Mouse (Mus musculus): ENCODE measurements around the gene Flt3l. TPM values are rescaled to one million over a fixed set of nuclear protein-coding genes. Genes with fewer than 3 reads are reported as not detected.
A peak's percentile ranks its signal among the peaks of the same experiment; 100 is the strongest.
"Not testable (repeated sequence)": the region's sequence is repeated elsewhere in the genome, so short reads cannot be mapped to it uniquely, and the experiment has no call there.

The Flt3l gene
- polyA plus RNA-seq, 1 experiment from 2014 or later: 3.0 TPM

- peaks cover 14% of the 10 kb centered on the region for H3K4me1 ChIP-seq (ENCODE audit: control insufficient read depth, low read depth, low read length)
- no peak overlapping the region for H3K9ac ChIP-seq (ENCODE audit: low read depth, low read length)
- no peak overlapping the region for H3K4me2 ChIP-seq (ENCODE audit: low read depth, low read length)
- H3K27ac ChIP-seq (ENCODE audit: low read length): no peak overlapping the region
- ATAC-seq (ENCODE audit: low read depth): no peak
- no peak overlapping the region for H3K4me3 ChIP-seq (ENCODE audit: low read depth, low read length)
- H3K27me3 ChIP-seq (ENCODE audit: control insufficient read depth, insufficient read depth, low read depth, low read length): peaks cover 32% of the 10 kb centered on the region
- no peaks in the 10 kb centered on the region for H3K9me3 ChIP-seq (replicated peaks; ENCODE audit: control insufficient read depth, low read length)
- 76% methylated on average over 6 of the region's 6 CpGs for WGBS (ENCODE audit: insufficient replicate concordance)
- H3K36me3 ChIP-seq (ENCODE audit: control insufficient read depth, insufficient read depth): no peaks in the 10 kb centered on the region
These were observed 24.1 kb upstream of the Flt3l start for GRCm38 (mm10) chr7:45160316-45160800.

GRCm38 (mm10) chr7:45158991-45159390 lies 22.8 kb upstream of the Flt3l start:
- H3K27ac ChIP-seq (ENCODE audit: low read length): no peak overlapping the region
- no peaks in the 10 kb centered on the region for H3K36me3 ChIP-seq (ENCODE audit: control insufficient read depth, insufficient read depth)
- WGBS (ENCODE audit: insufficient replicate concordance): 81% methylated on average over 6 of the region's 6 CpGs
- no peak overlapping the region for H3K4me2 ChIP-seq (ENCODE audit: low read depth, low read length)
- peaks cover 20% of the 10 kb centered on the region for H3K4me1 ChIP-seq (ENCODE audit: control insufficient read depth, low read depth, low read length)
- H3K9me3 ChIP-seq (replicated peaks; ENCODE audit: control insufficient read depth, low read length): no peaks in the 10 kb centered on the region
- H3K27me3 ChIP-seq (ENCODE audit: control insufficient read depth, insufficient read depth, low read depth, low read length): peaks cover 18% of the 10 kb centered on the region
- no peak overlapping the region for H3K4me3 ChIP-seq (ENCODE audit: low read depth, low read length)
- H3K9ac ChIP-seq (ENCODE audit: low read depth, low read length): no peak overlapping the region
- ATAC-seq (ENCODE audit: low read depth): no peak

- no peak overlapping the region for H3K4me2 ChIP-seq (ENCODE audit: low read depth, low read length)
- ATAC-seq (ENCODE audit: low read depth): no peak
- H3K4me1 ChIP-seq (ENCODE audit: control insufficient read depth, low read depth, low read length): peaks cover 15% of the 10 kb centered on the region
- no peak overlapping the region for H3K9ac ChIP-seq (ENCODE audit: low read depth, low read length)
- WGBS (ENCODE audit: insufficient replicate concordance): 81% methylated on average over 14 of the region's 14 CpGs
- H3K4me3 ChIP-seq (ENCODE audit: low read depth, low read length): no peak overlapping the region
- H3K27me3 ChIP-seq (ENCODE audit: control insufficient read depth, insufficient read depth, low read depth, low read length): peaks cover 3% of the 10 kb centered on the region; the same call in 1 of the 2 replicates
- no peak overlapping the region for H3K27ac ChIP-seq (ENCODE audit: low read length)
- no peaks in the 10 kb centered on the region for H3K9me3 ChIP-seq (replicated peaks; ENCODE audit: control insufficient read depth, low read length)
- no peaks in the 10 kb centered on the region for H3K36me3 ChIP-seq (ENCODE audit: control insufficient read depth, insufficient read depth)
These were observed 21.2 kb upstream of the Flt3l start for GRCm38 (mm10) chr7:45157459-45157858.

GRCm38 (mm10) chr7:45156206-45156605 lies 20.0 kb upstream of the Flt3l start:
- 82% methylated on average over 15 of the region's 15 CpGs for WGBS (ENCODE audit: insufficient replicate concordance)
- H3K36me3 ChIP-seq (ENCODE audit: control insufficient read depth, insufficient read depth): no peaks in the 10 kb centered on the region
- H3K9me3 ChIP-seq (replicated peaks; ENCODE audit: control insufficient read depth, low read length): no peaks in the 10 kb centered on the region
- no peak overlapping the region for H3K4me3 ChIP-seq (ENCODE audit: low read depth, low read length)
- H3K27me3 ChIP-seq (ENCODE audit: control insufficient read depth, insufficient read depth, low read depth, low read length): no peaks in the 10 kb centered on the region
- no peak overlapping the region for H3K9ac ChIP-seq (ENCODE audit: low read depth, low read length)
- no peak overlapping the region for H3K4me2 ChIP-seq (ENCODE audit: low read depth, low read length)
- peaks cover 6% of the 10 kb centered on the region for H3K4me1 ChIP-seq (ENCODE audit: control insufficient read depth, low read depth, low read length)
- ATAC-seq (ENCODE audit: low read depth): no peak
- H3K27ac ChIP-seq (ENCODE audit: low read length): no peak overlapping the region

- ATAC-seq (ENCODE audit: low read depth): no peak
- Histone ChIP-seq H3K36me3 (ENCODE audit: control insufficient read depth, insufficient read depth) (no peaks in the 10 kb centered on the region), H3K9me3 (replicated peaks; ENCODE audit: control insufficient read depth, low read length) (no peaks in the 10 kb centered on the region), H3K4me2 (ENCODE audit: low read depth, low read length) (no peak overlapping the region), H3K4me1 (ENCODE audit: control insufficient read depth, low read depth, low read length) (peaks cover 6% of the 10 kb centered on the region), H3K9ac (ENCODE audit: low read depth, low read length) (no peak overlapping the region), H3K27me3 (ENCODE audit: control insufficient read depth, insufficient read depth, low read depth, low read length) (no peaks in the 10 kb centered on the region), H3K4me3 (ENCODE audit: low read depth, low read length) (no peak overlapping the region), H3K27ac (ENCODE audit: low read length) (no peak overlapping the region)
- WGBS (ENCODE audit: insufficient replicate concordance): 76% methylated on average over 9 of the region's 9 CpGs
These were observed 19.4 kb upstream of the Flt3l start for GRCm38 (mm10) chr7:45155590-45155989.

GRCm38 (mm10) chr7:45154993-45155514 lies 18.8 kb upstream of the Flt3l start:
- no peak for ATAC-seq (ENCODE audit: low read depth)
- Histone ChIP-seq H3K4me3 (ENCODE audit: low read depth, low read length) (peak overlapping the region; percentile 76), H3K4me1 (ENCODE audit: control insufficient read depth, low read depth, low read length) (peaks cover 6% of the 10 kb centered on the region), H3K9ac (ENCODE audit: low read depth, low read length) (0 out of 2 replicates have a peak overlapping the region, but pooled peaks have one; percentile 5), H3K9me3 (replicated peaks; ENCODE audit: control insufficient read depth, low read length) (no peaks in the 10 kb centered on the region), H3K27me3 (ENCODE audit: control insufficient read depth, insufficient read depth, low read depth, low read length) (no peaks in the 10 kb centered on the region), H3K36me3 (ENCODE audit: control insufficient read depth, insufficient read depth) (no peaks in the 10 kb centered on the region), H3K4me2 (ENCODE audit: low read depth, low read length) (peak overlapping the region; percentile 85), H3K27ac (ENCODE audit: low read length) (peak overlapping the region; percentile 26; the same call in 1 of the 2 replicates)
- 62% methylated on average over 12 of the region's 12 CpGs for WGBS (ENCODE audit: insufficient replicate concordance)

- peak; percentile 95 for ATAC-seq (ENCODE audit: low read depth)
- Histone ChIP-seq H3K9ac (ENCODE audit: low read depth, low read length) (peak within 1 kb of the TSS; percentile 84), H3K27ac (ENCODE audit: low read length) (peak within 1 kb of the TSS; percentile 94), H3K4me2 (ENCODE audit: low read depth, low read length) (peak within 1 kb of the TSS; percentile 85), H3K27me3 (ENCODE audit: control insufficient read depth, insufficient read depth, low read depth, low read length) (no peaks in the 10 kb centered on the region), H3K9me3 (replicated peaks; ENCODE audit: control insufficient read depth, low read length) (no peaks in the 10 kb centered on the region), H3K4me3 (ENCODE audit: low read depth, low read length) (peak within 1 kb of the TSS; percentile 76), H3K36me3 (ENCODE audit: control insufficient read depth, insufficient read depth) (no peaks in the 10 kb centered on the region), H3K4me1 (ENCODE audit: control insufficient read depth, low read depth, low read length) (peaks cover 6% of the 10 kb centered on the region)
- 1% methylated on average over 66 of the region's 69 CpGs for WGBS (ENCODE audit: insufficient replicate concordance)
These were observed 18.1 kb upstream of the Flt3l start, which contains the start of the genes Pih1d1 and Aldh16a1 for GRCm38 (mm10) chr7:45154096-45154992. Pih1d1 (plus strand) TSS chr7:45154303. Aldh16a1 (minus strand) TSS chr7:45154584.

- Histone ChIP-seq H3K27ac (ENCODE audit: low read length) (peak overlapping the region; percentile 94), H3K4me1 (ENCODE audit: control insufficient read depth, low read depth, low read length) (peaks cover 6% of the 10 kb centered on the region), H3K27me3 (ENCODE audit: control insufficient read depth, insufficient read depth, low read depth, low read length) (no peaks in the 10 kb centered on the region), H3K36me3 (ENCODE audit: control insufficient read depth, insufficient read depth) (no peaks in the 10 kb centered on the region), H3K4me2 (ENCODE audit: low read depth, low read length) (peak overlapping the region; percentile 85), H3K9me3 (replicated peaks; ENCODE audit: control insufficient read depth, low read length) (no peaks in the 10 kb centered on the region), H3K4me3 (ENCODE audit: low read depth, low read length) (peak overlapping the region; percentile 76), H3K9ac (ENCODE audit: low read depth, low read length) (peak overlapping the region; percentile 84)
- ATAC-seq (ENCODE audit: low read depth): no peak
- under 1% methylated on average over 5 of the region's 5 CpGs for WGBS (ENCODE audit: insufficient replicate concordance)
These were observed 17.4 kb upstream of the Flt3l start for GRCm38 (mm10) chr7:45153586-45153985.

- ATAC-seq (ENCODE audit: low read depth); H3K4me3 ChIP-seq (ENCODE audit: low read depth, low read length): not testable (repeated sequence)
These were observed 16.8 kb upstream of the Flt3l start for GRCm38 (mm10) chr7:45153052-45153451.

More at GRCm38 (mm10) chr7:45153052-45153451, 16.8 kb upstream of the Flt3l start:
- H3K9ac ChIP-seq (ENCODE audit: low read depth, low read length); H3K27ac ChIP-seq (ENCODE audit: low read length); H3K36me3 ChIP-seq (ENCODE audit: control insufficient read depth, insufficient read depth); H3K27me3 ChIP-seq (ENCODE audit: control insufficient read depth, insufficient read depth, low read depth, low read length); H3K4me1 ChIP-seq (ENCODE audit: control insufficient read depth, low read depth, low read length); H3K9me3 ChIP-seq (replicated peaks; ENCODE audit: control insufficient read depth, low read length): not testable (repeated sequence)
- 71% methylated on average over 2 of the region's 2 CpGs for WGBS (ENCODE audit: insufficient replicate concordance)
- H3K4me2 ChIP-seq (ENCODE audit: low read depth, low read length): 0 out of 2 replicates have a peak overlapping the region, but pooled peaks have one; percentile 85

All from liver, embryonic 16.5 days (tissue).